Mouse (Mus musculus) hematopoietic stem cell, adult 5-6 weeks (primary cell): ENCODE measurements around the gene Idh2. TPM values are rescaled to one million over a fixed set of nuclear protein-coding genes. Genes with fewer than 3 reads are reported as not detected.
A peak's percentile ranks its signal among the peaks of the same experiment; 100 is the strongest.

Source experiments
- ATAC-seq, 2 experiments: fragments of 125-278 bp in 1 of 2; replicated peaks in 1 of 2; 2 replicates each; pipeline ENCODE4 v1.8.0; 2016 to 2017; ENCODE audit warnings: inconsistent platforms in 2 of 2, mild to moderate bottlenecking in 2 of 2, moderate number of reproducible peaks in 2 of 2, low read depth in 1 of 2, moderate TSS enrichment in 1 of 2; ENCODE audit not compliant: low FRiP score in 2 of 2, poor library complexity in 2 of 2, severe bottlenecking in 2 of 2, insufficient read depth in 1 of 2, low TSS enrichment in 1 of 2
- total RNA-seq: library from RNA; stranded (forward); fragments of 172-1452, 232-1000 nt; gene quantifications from 2 replicates; pipeline ENCODE4 v1.2.3, GENCODE M21; 2017

Gene Idh2
- total RNA-seq, 1 experiment from 2014 or later, result 180 TPM

- ATAC-seq, result no peak
Observed at GRCm38 (mm10) chr7:80094481-80094880, 20.7 kb downstream of the Idh2 start.

GRCm38 (mm10) chr7:80092351-80093046 lies 22.7 kb downstream of the Idh2 start:
- ATAC-seq, result no peak

GRCm38 (mm10) chr7:80091866-80092210 lies 23.4 kb downstream of the Idh2 start:
- ATAC-seq, result no peak

GRCm38 (mm10) chr7:80091004-80091865 lies 24.0 kb downstream of the Idh2 start:
- ATAC-seq, result peak; percentile 42 to 50; a peak in 3 of 4 replicates

- no peak for ATAC-seq
Observed at GRCm38 (mm10) chr7:80090191-80091003, 24.8 kb downstream of the Idh2 start.

GRCm38 (mm10) chr7:80088191-80088590 lies 27.0 kb downstream of the Idh2 start:
- ATAC-seq, result no peak

GRCm38 (mm10) chr7:80085970-80086715 lies 29.0 kb downstream of the Idh2 start:
- no peak for ATAC-seq

- ATAC-seq, result no peak; a peak in 2 of 4 replicates
Observed at GRCm38 (mm10) chr7:80084484-80084931, 30.7 kb downstream of the Idh2 start.

GRCm38 (mm10) chr7:80081586-80082554 lies 33.3 kb downstream of the Idh2 start:
- no peak for ATAC-seq

- ATAC-seq, result peak; percentile 66 to 69
Observed at GRCm38 (mm10) chr7:80078792-80079301, 36.3 kb downstream of the Idh2 start.

- no peak for ATAC-seq
Observed at GRCm38 (mm10) chr7:80077801-80078200, 37.4 kb downstream of the Idh2 start.

- ATAC-seq, result no peak
Observed at GRCm38 (mm10) chr7:80076961-80077716, 38.1 kb downstream of the Idh2 start.

GRCm38 (mm10) chr7:80075946-80076583 lies 39.1 kb downstream of the Idh2 start:
- ATAC-seq, result no peak

- peak; percentile 67 to 78 for ATAC-seq
Observed at GRCm38 (mm10) chr7:80074921-80075441, 40.2 kb downstream of the Idh2 start.

GRCm38 (mm10) chr7:80073506-80073905 lies 41.7 kb downstream of the Idh2 start:
- ATAC-seq, result no peak
